Mouse (Mus musculus) common myeloid progenitor, adult 5-6 weeks (primary cell): ENCODE data around the gene Srcin1. TPM values are rescaled to one million over a fixed set of nuclear protein-coding genes. Genes with fewer than 3 reads are reported as not detected.

Experiments used
- ATAC-seq: replicated peaks from 2 replicates; pipeline ENCODE4 v1.8.0; 2016; ENCODE audit warnings: low read depth, mild to moderate bottlenecking, moderate TSS enrichment, inconsistent platforms; ENCODE audit not compliant: poor library complexity, severe bottlenecking
- total RNA-seq: library from RNA; stranded (forward); fragments of 200-1000, 187-1606 nt; gene quantifications from 2 replicates; pipeline ENCODE4 v1.2.3, GENCODE M21; 2017

Gene Srcin1
- total RNA-seq, result not detected in 2 replicates

GRCm38 (mm10) chr11:97576136-97576906 lies at the start of gene Srcin1:
Gene Srcin1 (minus strand): TSS chr11:97576186.
- no peak for ATAC-seq

GRCm38 (mm10) chr11:97625551-97625950 lies 49.6 kb upstream of the Srcin1 start:
- no peak for ATAC-seq

GRCm38 (mm10) chr11:97623166-97623565 lies 47.2 kb upstream of the Srcin1 start:
- no peak for ATAC-seq

GRCm38 (mm10) chr11:97622440-97622839 lies 46.5 kb upstream of the Srcin1 start:
- peak; percentile 80 for ATAC-seq

- peak; percentile 61 for ATAC-seq
Observed at GRCm38 (mm10) chr11:97619391-97619795, 43.4 kb upstream of the Srcin1 start.

GRCm38 (mm10) chr11:97618368-97618767 lies 42.4 kb upstream of the Srcin1 start:
- ATAC-seq, result no peak

- ATAC-seq, result no peak
Observed at GRCm38 (mm10) chr11:97615276-97615675, 39.3 kb upstream of the Srcin1 start.

- no peak for ATAC-seq
Observed at GRCm38 (mm10) chr11:97611076-97611475, 35.1 kb upstream of the Srcin1 start.

- ATAC-seq, result no peak
Observed at GRCm38 (mm10) chr11:97609743-97610142, 33.8 kb upstream of the Srcin1 start.

- ATAC-seq, result no peak
Observed at GRCm38 (mm10) chr11:97608933-97609332, 32.9 kb upstream of the Srcin1 start.

- ATAC-seq, result no peak
Observed at GRCm38 (mm10) chr11:97607056-97607725, 31.2 kb upstream of the Srcin1 start.

- peak; percentile 80 for ATAC-seq
Observed at GRCm38 (mm10) chr11:97603891-97604290, 27.9 kb upstream of the Srcin1 start.

- no peak for ATAC-seq
Observed at GRCm38 (mm10) chr11:97602223-97602622, 26.2 kb upstream of the Srcin1 start.

- no peak for ATAC-seq
Observed at GRCm38 (mm10) chr11:97599104-97599503, 23.1 kb upstream of the Srcin1 start.

- ATAC-seq, result no peak
Observed at GRCm38 (mm10) chr11:97597945-97598691, 22.1 kb upstream of the Srcin1 start.

GRCm38 (mm10) chr11:97594136-97594535 lies 18.1 kb upstream of the Srcin1 start:
- no peak for ATAC-seq

- ATAC-seq, result peak; percentile 66
Observed at GRCm38 (mm10) chr11:97591910-97592309, 15.9 kb upstream of the Srcin1 start.

- no peak for ATAC-seq
Observed at GRCm38 (mm10) chr11:97590227-97590960, 14.4 kb upstream of the Srcin1 start.

GRCm38 (mm10) chr11:97589216-97589615 lies 13.2 kb upstream of the Srcin1 start:
- ATAC-seq, result no peak

- peak; percentile 65 for ATAC-seq
Observed at GRCm38 (mm10) chr11:97585932-97586331, 9.9 kb upstream of the Srcin1 start.
